Mouse (Mus musculus) left cerebral cortex, adult 2 months (tissue): ENCODE results near the gene Gm10318. TPM values are rescaled to one million over a fixed set of nuclear protein-coding genes. Genes with fewer than 3 reads are reported as not detected.
A peak's percentile ranks its signal among the peaks of the same experiment; 100 is the strongest.

Experiments
- DNase-seq, 2 experiments: peaks; one replicate each; pipeline ENCODE4 v3.0.0; 2021 to 2022; ENCODE audit warnings: low spot score in 2 of 2, mixed read lengths in 1 of 2; ENCODE audit errors: extremely low spot score in 1 of 2
- H3K27ac ChIP-seq: fragments of 200-600 bp; 2 replicates; pipeline ENCODE4 v1.8.1; 2022
- H3K4me3 ChIP-seq: fragments of 200-600 bp; 2 replicates; pipeline ENCODE4 v1.8.1; 2022
- CTCF ChIP-seq: fragments of 200-600 bp; IDR thresholded peaks from 2 replicates; pipeline ENCODE4 v1.8.1; 2022; ENCODE audit warnings: antibody characterized with exemption, mild to moderate bottlenecking, moderate library complexity
- intact Hi-C: fragments of 180-260 bp; cut with DNase I; formaldehyde crosslinking; loops from one replicate; pipeline ENCODE4 v1.15.1; 2025
- total RNA-seq, 2 experiments: library from RNA; stranded (reverse); gene quantifications; 2 replicates each; pipeline ENCODE4 v1.2.3; 2021

Gene Gm10318
- total RNA-seq, 2 experiments from 2014 or later: not detected

GRCm38 (mm10) chr10:77900903-77901818, 48.5 kb downstream of the Gm10318 start:
- intact Hi-C loops: no loop called here
- Histone ChIP-seq H3K27ac (no peak overlapping the region), H3K4me3 (peak overlapping the region; percentile 73)
- DNase-seq: no peak
- TF ChIP-seq CTCF: no peak

- peak in 1 of 2 experiments; percentile 21 for DNase-seq
- no peak for TF ChIP-seq CTCF
- intact Hi-C loops: no loop called here
- H3K27ac ChIP-seq: peak overlapping the region; percentile 71
- peak overlapping the region; percentile 73 for H3K4me3 ChIP-seq
These were observed 49.2 kb downstream of the Gm10318 start for GRCm38 (mm10) chr10:77901871-77902210.

GRCm38 (mm10) chr10:77902211-77902893, 49.7 kb downstream of the Gm10318 start, which contains the start of gene Lrrc3:
Gene Lrrc3, minus strand, starts transcription at chr10:77902536.
- peak; percentile 52 to 63 for DNase-seq
- Histone ChIP-seq H3K4me3 (peak within 1 kb of the TSS; percentile 73), H3K27ac (peak within 1 kb of the TSS; percentile 87)
- peak; percentile 19 for TF ChIP-seq CTCF
- intact Hi-C loops: no loop called here

- intact Hi-C loops: no loop called here
- peak; percentile 65 to 75 for DNase-seq
- H3K4me3 ChIP-seq: peak overlapping the region; percentile 73
- no peak for TF ChIP-seq CTCF
- peak overlapping the region; percentile 87 for H3K27ac ChIP-seq
These were observed 50.4 kb downstream of the Gm10318 start for GRCm38 (mm10) chr10:77902894-77903715.

Other genes with a start within 250 kb of the Gm10318 start
- gene Sumo3, start 246.8 kb upstream of the Gm10318 start, total RNA-seq: 100 to 1,000 TPM; 142 to 156 TPM
- 1 to 10 TPM; 2.0 to 5.3 TPM for gene Gm49325, start 246.7 kb upstream of the Gm10318 start, total RNA-seq
- 10 to 100 TPM; 47.4 to 48.0 TPM for gene Ube2g2, start 230.6 kb upstream of the Gm10318 start, total RNA-seq
- under 1 TPM; 0.18 to 0.21 TPM for gene Tspear, start 166.3 kb upstream of the Gm10318 start, total RNA-seq
- gene Gm19402, start 162.1 kb upstream of the Gm10318 start, total RNA-seq: not detected
- not detected for gene Gm9508, start 155.6 kb upstream of the Gm10318 start, total RNA-seq
- gene Gm10272, start 146.2 kb upstream of the Gm10318 start, total RNA-seq: not detected
- gene Gm10024, start 141.4 kb upstream of the Gm10318 start, total RNA-seq: not detected
- not detected for gene Gm10142, start 137.1 kb upstream of the Gm10318 start, total RNA-seq
- gene Krtap12-1, start 132.3 kb upstream of the Gm10318 start, total RNA-seq: not detected
- not detected for gene Gm10100, start 126.4 kb upstream of the Gm10318 start, total RNA-seq
- gene Gm18596, start 110.2 kb upstream of the Gm10318 start, total RNA-seq: not detected
- gene Gm9736, start 101.5 kb upstream of the Gm10318 start, total RNA-seq: not detected
- not detected for gene Gm3233, start 93.2 kb upstream of the Gm10318 start, total RNA-seq
- gene Gm3238, start 81.5 kb upstream of the Gm10318 start, total RNA-seq: not detected
- gene Gm7138, start 75.9 kb upstream of the Gm10318 start, total RNA-seq: not detected
- not detected for gene Gm3250, start 70.3 kb upstream of the Gm10318 start, total RNA-seq
- not detected for gene Gm7137, start 64.7 kb upstream of the Gm10318 start, total RNA-seq
- gene Gm9639, start 57.8 kb upstream of the Gm10318 start, total RNA-seq: not detected
- gene Gm19668, start 53.7 kb upstream of the Gm10318 start, total RNA-seq: not detected
- not detected for gene Gm9507, start 41.0 kb upstream of the Gm10318 start, total RNA-seq
- gene Gm2696, start 38.2 kb upstream of the Gm10318 start, total RNA-seq: not detected
- gene Krtap10-4, start 25.8 kb upstream of the Gm10318 start, total RNA-seq: not detected
- not detected for gene Krtap10-10, start 16.9 kb upstream of the Gm10318 start, total RNA-seq
- not detected for gene Gm36176, start 6.1 kb upstream of the Gm10318 start, total RNA-seq
- gene Gm3285, start 9.1 kb downstream of the Gm10318 start, total RNA-seq: not detected
- gene Lrrc3, start 49.7 kb downstream of the Gm10318 start, total RNA-seq: 1 to 10 TPM; 9.5 to 9.8 TPM
- 10 to 100 TPM; 44.7 to 50.3 TPM for gene Trpm2, start 117.7 kb downstream of the Gm10318 start, total RNA-seq
- gene 1810043G02Rik, start 125.7 kb downstream of the Gm10318 start, total RNA-seq: 10 to 100 TPM; 33.9 to 34.0 TPM
- 100 to 1,000 TPM; 141 to 149 TPM for gene Pfkl, start 157.2 kb downstream of the Gm10318 start, total RNA-seq
- under 1 TPM in 1 of 2 experiments, not detected in 1; 0.54 TPM for gene Dnmt3l, start 189.1 kb downstream of the Gm10318 start, total RNA-seq
- under 1 TPM in 1 of 2 experiments, not detected in 1; 0.56 TPM for gene Aire, start 190.8 kb downstream of the Gm10318 start, total RNA-seq
- gene Icosl, start 216.4 kb downstream of the Gm10318 start, total RNA-seq: 1 to 10 TPM; 3.5 to 3.6 TPM